Mouse (Mus musculus) lung, postnatal 0 days (tissue): Measurements from ENCODE around the gene Cdh4. TPM values are rescaled to one million over a fixed set of nuclear protein-coding genes. Genes with fewer than 3 reads are reported as not detected.

Experiments
- ATAC-seq: fragments of 200-750 bp; cut with Nextera tagmentation; 2 replicates; pipeline ENCODE4 v1.8.0; 2017; ENCODE audit warnings: moderate library complexity
- DNase-seq: peaks from one replicate; pipeline ENCODE4 v3.0.0-alpha.2; 2016; ENCODE audit warnings: low spot score
- H3K27ac ChIP-seq: fragments of 300-500 bp; sonication (generic); 2 replicates; pipeline ENCODE4 v1.5.1; 2014; ENCODE audit warnings: antibody characterized with exemption, mild to moderate bottlenecking, low read length, mixed read lengths
- H3K27me3 ChIP-seq: fragments of 300-500 bp; sonication (generic); replicated peaks from 2 replicates; pipeline ENCODE4 v1.6.1; 2014; ENCODE audit warnings: low read length, mixed read lengths; ENCODE audit not compliant: insufficient read depth
- H3K36me3 ChIP-seq: fragments of 300-500 bp; sonication (generic); 2 replicates; pipeline ENCODE4 v1.6.1; 2014; ENCODE audit warnings: low read length, mixed read lengths; ENCODE audit not compliant: insufficient read depth
- H3K4me1 ChIP-seq: fragments of 300-500 bp; sonication (generic); 2 replicates; pipeline ENCODE4 v1.6.1; 2014; ENCODE audit warnings: antibody characterized with exemption, low read depth, low read length, mixed read lengths; ENCODE audit not compliant: insufficient read depth
- H3K4me2 ChIP-seq: fragments of 300-500 bp; sonication (generic); replicated peaks from 2 replicates; pipeline ENCODE4 v1.6.1; 2014; ENCODE audit warnings: low read depth, mild to moderate bottlenecking, low read length, moderate library complexity, mixed read lengths
- H3K4me3 ChIP-seq: fragments of 300-500 bp; sonication (generic); 2 replicates; pipeline ENCODE4 v1.5.1; 2014; ENCODE audit warnings: low read depth, low read length
- H3K9ac ChIP-seq: fragments of 300-500 bp; sonication (generic); replicated peaks from 2 replicates; pipeline ENCODE4 v1.6.1; 2014; ENCODE audit warnings: low read depth, mild to moderate bottlenecking
- H3K9me3 ChIP-seq: fragments of 300-500 bp; sonication (generic); 2 replicates; pipeline ENCODE4 v1.6.1; 2016; ENCODE audit warnings: low read length, mixed read lengths
- CTCF ChIP-seq: IDR thresholded peaks from 2 replicates; pipeline ENCODE4 v1.5.1; 2016; ENCODE audit warnings: antibody characterized with exemption, mild to moderate bottlenecking
- EP300 ChIP-seq: IDR thresholded peaks from 2 replicates; pipeline ENCODE4 v1.6.1; 2016; ENCODE audit warnings: antibody characterized with exemption, mild to moderate bottlenecking, control low read depth
- WGBS: fragments of 180-500 bp; shearing (Covaris S2); extraction: QIAGEN DNeasy Blood & Tissue Kit; methylation state at CpG from one replicate; pipeline ENCODE4 v1.1.7; 2014; 5-methylcytosine and 5-hydroxymethylcytosine counted together
- polyA plus RNA-seq: library from polyadenylated mRNA; unstranded; fragments of >200 nt; fragmentation: Nextera tagmentation; extraction: Ambion mirVana; gene quantifications from 2 replicates; pipeline ENCODE4 v1.2.1, GENCODE M21; 2015

Cdh4 gene
- polyA plus RNA-seq, 1 experiment from 2014 or later = 3.4 TPM

GRCm38 (mm10) chr2:179600347-179600746 is 158.1 kb downstream of the Cdh4 start:
- Histone ChIP-seq H3K9me3 (no peaks in the 10 kb centered on the region), H3K27ac (no peak overlapping the region), H3K4me2 (no peak overlapping the region), H3K4me3 (no peak overlapping the region), H3K9ac (no peak overlapping the region), H3K27me3 (no peaks in the 10 kb centered on the region), H3K36me3 (no peaks in the 10 kb centered on the region), H3K4me1 (no peaks in the 10 kb centered on the region)
- TF ChIP-seq EP300 = no peak
- no peak for TF ChIP-seq CTCF
- ATAC-seq (no peak), DNase-seq (no peak)
- WGBS = 65% methylated on average over 2 of the region's 2 CpGs

- WGBS = 79% methylated on average over 9 of the region's 9 CpGs
- no peak overlapping the region for H3K4me3 ChIP-seq
- no peak overlapping the region for H3K9ac ChIP-seq
- no peaks in the 10 kb centered on the region for H3K9me3 ChIP-seq
- no peak overlapping the region for H3K27ac ChIP-seq
- no peaks in the 10 kb centered on the region for H3K36me3 ChIP-seq
- no peaks in the 10 kb centered on the region for H3K4me1 ChIP-seq
- no peak overlapping the region for H3K4me2 ChIP-seq
- no peak for ATAC-seq
- H3K27me3 ChIP-seq = no peaks in the 10 kb centered on the region
- TF ChIP-seq CTCF (no peak), EP300 (no peak)
- no peak for DNase-seq
These were observed 158.9 kb downstream of the Cdh4 start for GRCm38 (mm10) chr2:179601167-179601566.

GRCm38 (mm10) chr2:179604746-179605145 is 162.5 kb downstream of the Cdh4 start:
- H3K4me1 ChIP-seq = no peaks in the 10 kb centered on the region
- no peaks in the 10 kb centered on the region for H3K9me3 ChIP-seq
- no peak for DNase-seq
- ATAC-seq = no peak
- no peak overlapping the region for H3K4me2 ChIP-seq
- 66% methylated on average over 3 of the region's 3 CpGs for WGBS
- H3K4me3 ChIP-seq = no peak overlapping the region
- no peak overlapping the region for H3K27ac ChIP-seq
- H3K27me3 ChIP-seq = no peaks in the 10 kb centered on the region
- TF ChIP-seq EP300 (no peak), CTCF (no peak)
- H3K9ac ChIP-seq = no peak overlapping the region
- no peaks in the 10 kb centered on the region for H3K36me3 ChIP-seq

GRCm38 (mm10) chr2:179605255-179605654 is 163.0 kb downstream of the Cdh4 start:
- Histone ChIP-seq H3K27me3 (no peaks in the 10 kb centered on the region), H3K9me3 (no peaks in the 10 kb centered on the region), H3K4me3 (no peak overlapping the region), H3K27ac (no peak overlapping the region), H3K4me1 (no peaks in the 10 kb centered on the region), H3K36me3 (no peaks in the 10 kb centered on the region), H3K4me2 (no peak overlapping the region), H3K9ac (no peak overlapping the region)
- no peak for TF ChIP-seq EP300
- TF ChIP-seq CTCF = no peak
- 60% methylated on average over 10 of the region's 10 CpGs for WGBS
- DNase-seq (no peak), ATAC-seq (no peak)

- Histone ChIP-seq H3K36me3 (no peaks in the 10 kb centered on the region), H3K4me3 (no peak overlapping the region), H3K27me3 (no peaks in the 10 kb centered on the region), H3K9ac (no peak overlapping the region), H3K27ac (no peak overlapping the region), H3K4me2 (no peak overlapping the region), H3K4me1 (no peaks in the 10 kb centered on the region), H3K9me3 (no peaks in the 10 kb centered on the region)
- TF ChIP-seq EP300 (no peak), CTCF (no peak)
- ATAC-seq = no peak
- no peak for DNase-seq
- WGBS = 72% methylated on average over 2 of the region's 2 CpGs
These were observed 164.1 kb downstream of the Cdh4 start for GRCm38 (mm10) chr2:179606341-179606740.

GRCm38 (mm10) chr2:179615906-179616305 is 173.7 kb downstream of the Cdh4 start:
- no peak for DNase-seq
- H3K27me3 ChIP-seq = no peaks in the 10 kb centered on the region

More at GRCm38 (mm10) chr2:179615906-179616305, 173.7 kb downstream of the Cdh4 start:
- TF ChIP-seq EP300 (no peak), CTCF (no peak)
- Histone ChIP-seq H3K9ac (no peak overlapping the region), H3K4me1 (no peaks in the 10 kb centered on the region), H3K36me3 (no peaks in the 10 kb centered on the region), H3K9me3 (no peaks in the 10 kb centered on the region), H3K27ac (no peak overlapping the region), H3K4me2 (no peak overlapping the region), H3K4me3 (no peak overlapping the region)
- no peak for ATAC-seq
- 48% methylated on average over 5 of the region's 5 CpGs for WGBS
